In genomic region chr1:36893146-36893545, GRCm38 (mm10) we compare ENCODE assay signal across 17 mouse cellular contexts. TPM values are rescaled to one million over a fixed set of nuclear protein-coding genes. Genes with fewer than 3 reads are reported as not detected.
DNase-seq lines count a peak whose midpoint lies in the region; ATAC-seq lines count a peak whose summit lies in the region.
"Had no signal": no experiment of that assay in that cellular context is flagged by ENCODE, and none has a peak within 500 bp of the region (broad histone marks: within the 10 kb centered on the region; RNA-seq: fewer than 3 reads in every experiment).

No protein-coding gene starts in this region.

- H3K9me3 ChIP-seq in hindbrain, embryonic 14.5 days (ENCODE audit: control insufficient read depth, low read length) = no peaks in the 10 kb centered on the region
- no peaks in the 10 kb centered on the region for H3K9me3 ChIP-seq in hindbrain, embryonic 11.5 days (ENCODE audit: control insufficient read depth, low read length)
- H3K9me3 ChIP-seq in liver, embryonic 15.5 days (replicated peaks) = no peaks in the 10 kb centered on the region
- H3K9me3 ChIP-seq: limb, embryonic 12.5 days; midbrain, embryonic 12.5 days had no signal

- H3K36me3 ChIP-seq in hindbrain, embryonic 14.5 days (replicated peaks; ENCODE audit: control insufficient read depth, insufficient read depth) = no peaks in the 10 kb centered on the region
- no peaks in the 10 kb centered on the region for H3K36me3 ChIP-seq in hindbrain, embryonic 11.5 days (ENCODE audit: control insufficient read depth, insufficient read depth, low read length)
- H3K36me3 ChIP-seq in liver, embryonic 15.5 days (replicated peaks) = peaks cover 11% of the 10 kb centered on the region
- H3K36me3 ChIP-seq: midbrain, embryonic 12.5 days had no signal

- H3K4me2 ChIP-seq in hindbrain, embryonic 14.5 days (replicated peaks) = no peak overlapping the region
- no peak overlapping the region for H3K4me2 ChIP-seq in hindbrain, embryonic 11.5 days (replicated peaks; ENCODE audit: low read depth, low read length)
- H3K4me2 ChIP-seq in liver, embryonic 15.5 days = no peak overlapping the region
- H3K4me2 ChIP-seq: limb, embryonic 12.5 days; midbrain, embryonic 12.5 days had no signal

- no peak overlapping the region for H3K4me3 ChIP-seq in hindbrain, embryonic 14.5 days (replicated peaks; ENCODE audit: low read length)
- H3K4me3 ChIP-seq in hindbrain, embryonic 11.5 days (ENCODE audit: low read depth, low read length) = no peak overlapping the region
- H3K4me3 ChIP-seq in liver, embryonic 15.5 days (replicated peaks) = no peak overlapping the region
- H3K4me3 ChIP-seq: limb, embryonic 12.5 days; midbrain, embryonic 12.5 days had no signal

- peak overlapping the region; percentile 47; the same call in 1 of the 2 replicates for H3K27ac ChIP-seq in hindbrain, embryonic 14.5 days
- no peak overlapping the region for H3K27ac ChIP-seq in hindbrain, embryonic 11.5 days (ENCODE audit: low read depth, low read length)
- 0 out of 2 replicates have a peak overlapping the region, but pooled peaks have one; percentile 0 for H3K27ac ChIP-seq in liver, embryonic 15.5 days (replicated peaks)
- H3K27ac ChIP-seq: limb, embryonic 12.5 days; midbrain, embryonic 12.5 days had no signal

- no peak overlapping the region for H3K9ac ChIP-seq in hindbrain, embryonic 14.5 days
- H3K9ac ChIP-seq in hindbrain, embryonic 11.5 days (ENCODE audit: low read depth, low read length) = no peak overlapping the region
- H3K9ac ChIP-seq in liver, embryonic 15.5 days = no peak overlapping the region
- H3K9ac ChIP-seq: limb, embryonic 12.5 days; midbrain, embryonic 12.5 days had no signal

- DNase-seq in adrenal gland, adult (ENCODE audit: inconsistent age in 2 of 2, low spot score in 1 of 2) = peak; percentile 21 to 72
- no peak for DNase-seq in adrenal gland, postnatal 4 days (ENCODE audit: low spot score in 2 of 2)
- no peak for DNase-seq in hindbrain, embryonic 14.5 days (ENCODE audit: low spot score)
- DNase-seq in hindbrain, embryonic 11.5 days (ENCODE audit: low spot score) = no peak
- no peak for DNase-seq in liver
- peak; percentile 63 for DNase-seq in adrenal gland, postnatal 14 days
- DNase-seq in thymus, postnatal 25 days = no peak
- DNase-seq: cerebellum, adult 11 months; lung, postnatal 14 days; right cerebral cortex, postnatal 25 days; thymus, postnatal 4 days had no signal

- WGBS in hindbrain, embryonic 14.5 days = 51% methylated on average over 6 of the region's 6 CpGs
- 75% methylated on average over 6 of the region's 6 CpGs for WGBS in hindbrain, embryonic 11.5 days
- WGBS in liver, embryonic 15.5 days (ENCODE audit: insufficient replicate concordance) = 80% methylated on average over 6 of the region's 6 CpGs

- H3K27me3 ChIP-seq in hindbrain, embryonic 14.5 days (ENCODE audit: control insufficient read depth, insufficient read depth, low read length) = no peaks in the 10 kb centered on the region
- no peaks in the 10 kb centered on the region for H3K27me3 ChIP-seq in hindbrain, embryonic 11.5 days (ENCODE audit: control insufficient read depth, insufficient read depth, low read length)
- H3K27me3 ChIP-seq in liver, embryonic 15.5 days = no peaks in the 10 kb centered on the region
- H3K27me3 ChIP-seq: CH12.LX; limb, embryonic 12.5 days; midbrain, embryonic 12.5 days; Patski had no signal

- ATAC-seq in hindbrain, embryonic 14.5 days (ENCODE audit: low FRiP score) = no peak
- no peak for ATAC-seq in hindbrain, embryonic 11.5 days (ENCODE audit: low FRiP score)
- no peak for ATAC-seq in liver, embryonic 15.5 days (ENCODE audit: insufficient read depth)
- ATAC-seq: hindbrain, embryonic 16.5 days; Patski had no signal

- no peaks in the 10 kb centered on the region; the same call in 1 of the 2 replicates for H3K4me1 ChIP-seq in hindbrain, embryonic 14.5 days (replicated peaks; ENCODE audit: control insufficient read depth, insufficient read depth, low read length)
- no peaks in the 10 kb centered on the region for H3K4me1 ChIP-seq in hindbrain, embryonic 11.5 days (replicated peaks; ENCODE audit: control insufficient read depth, insufficient read depth, low read length)
- H3K4me1 ChIP-seq in liver, embryonic 15.5 days (replicated peaks) = peaks cover 46% of the 10 kb centered on the region

RNA-seq across cellular contexts. Expression of gene Tmem131, which starts 50.3 kb away (rescaled TPM):
- total RNA-seq in adrenal gland, postnatal 4 days (2021) = 10 to 100 TPM; 48.9 to 52.5 TPM
- polyA plus RNA-seq in hindbrain, embryonic 14.5 days (2014; fragmentation: Nextera tagmentation; extraction: Ambion mirVana) = 21.7 and 22.2 TPM in 2 replicates
- 15.9 and 17.9 TPM in 2 replicates for polyA plus RNA-seq in hindbrain, embryonic 11.5 days (2014; fragmentation: Nextera tagmentation; extraction: Ambion mirVana)
- polyA plus RNA-seq in liver, embryonic 15.5 days (2015; fragmentation: Nextera tagmentation; extraction: Ambion mirVana) = 8.0 and 8.6 TPM in 2 replicates
- 45.7 and 48.2 TPM in 2 replicates for total RNA-seq in adrenal gland, postnatal 14 days (2021)

Comparison
In these comparisons a context has a peak if more than half of its experiments do, and no peak if none do; other contexts are left out.
1. DNase-seq: peak in adrenal gland, adult (2 of 2) and adrenal gland, postnatal 14 days (single experiment); none in adrenal gland, postnatal 4 days (0 of 2), hindbrain, embryonic 14.5 days (single experiment), hindbrain, embryonic 11.5 days (single experiment), liver (single experiment) and thymus, postnatal 25 days (single experiment).